Mouse (Mus musculus) limb, embryonic 14.5 days (tissue): ENCODE data around the gene Phlda2. TPM values are rescaled to one million over a fixed set of nuclear protein-coding genes. Genes with fewer than 3 reads are reported as not detected.

ENCODE experiments used
- ATAC-seq: fragments of 200-750 bp; cut with Nextera tagmentation; 2 replicates; pipeline ENCODE4 v1.8.0; 2017; ENCODE audit warnings: low read depth, moderate number of reproducible peaks, moderate TSS enrichment; ENCODE audit not compliant: low FRiP score
- DNase-seq: peaks from one replicate; pipeline ENCODE4 v3.0.0-alpha.2; 2015; ENCODE audit warnings: low spot score
- H3K27ac ChIP-seq: fragments of 300-500 bp; sonication (generic); replicated peaks from 2 replicates; pipeline ENCODE4 v1.5.1; 2014; ENCODE audit warnings: low read depth, mild to moderate bottlenecking, low read length, moderate library complexity, mixed read lengths
- H3K27me3 ChIP-seq: fragments of 300-500 bp; sonication (generic); 2 replicates; pipeline ENCODE4 v1.6.1; 2014; ENCODE audit warnings: low read length, mixed read lengths; ENCODE audit not compliant: control insufficient read depth, insufficient read depth
- H3K36me3 ChIP-seq: fragments of 300-500 bp; sonication (generic); 2 replicates; pipeline ENCODE4 v1.6.1; 2014; ENCODE audit warnings: mild to moderate bottlenecking, low read length, moderate library complexity, mixed read lengths; ENCODE audit not compliant: control insufficient read depth, insufficient read depth
- H3K4me1 ChIP-seq: fragments of 300-500 bp; sonication (generic); 2 replicates; pipeline ENCODE4 v1.6.1; 2014; ENCODE audit warnings: antibody characterized with exemption, low read length, mixed read lengths; ENCODE audit not compliant: control insufficient read depth, insufficient read depth
- H3K4me2 ChIP-seq: fragments of 300-500 bp; sonication (generic); replicated peaks from 2 replicates; pipeline ENCODE4 v1.6.1; 2014; ENCODE audit warnings: low read depth, mild to moderate bottlenecking, low read length, moderate library complexity; ENCODE audit not compliant: severe bottlenecking
- H3K4me3 ChIP-seq: fragments of 300-500 bp; sonication (generic); replicated peaks from 2 replicates; pipeline ENCODE4 v1.5.1; 2014; ENCODE audit warnings: low read length
- H3K9ac ChIP-seq: fragments of 300-500 bp; sonication (generic); 2 replicates; pipeline ENCODE4 v1.6.1; 2014; ENCODE audit warnings: mild to moderate bottlenecking, low read depth, low read length, moderate library complexity; ENCODE audit not compliant: severe bottlenecking
- H3K9me3 ChIP-seq: fragments of 300-500 bp; sonication (generic); 2 replicates; pipeline ENCODE4 v1.6.1; 2016; ENCODE audit warnings: low read length; ENCODE audit not compliant: control insufficient read depth
- POLR2A ChIP-seq: fragments of 200-500 bp; IDR thresholded peaks from 2 replicates; pipeline ENCODE4 v1.8.0; 2012; ENCODE audit warnings: inconsistent platforms, mild to moderate bottlenecking, moderate library complexity, borderline replicate concordance; ENCODE audit not compliant: insufficient read depth, insufficient read length; ENCODE audit errors: extremely low read depth
- WGBS: fragments of 180-500 bp; shearing (Covaris S2); extraction: QIAGEN DNeasy Blood & Tissue Kit; methylation state at CpG from one replicate; pipeline ENCODE4 v1.1.7; 2014; 5-methylcytosine and 5-hydroxymethylcytosine counted together
- polyA plus RNA-seq, 2 experiments: library from polyadenylated mRNA; depleted of rRNA in 1 of 2; stranded (reverse) in 1 of 2; unstranded in 1 of 2; fragments of >200 nt; fragmentation: Nextera tagmentation in 1 of 2; extraction: Ambion mirVana in 1 of 2; gene quantifications; 2 replicates each; pipeline versions ENCODE4 v1.2.1 to v1.2.3; 2012 to 2014

The Phlda2 gene
- polyA plus RNA-seq, 2 experiments, result 13.7 to 23.3 TPM

DNA sequence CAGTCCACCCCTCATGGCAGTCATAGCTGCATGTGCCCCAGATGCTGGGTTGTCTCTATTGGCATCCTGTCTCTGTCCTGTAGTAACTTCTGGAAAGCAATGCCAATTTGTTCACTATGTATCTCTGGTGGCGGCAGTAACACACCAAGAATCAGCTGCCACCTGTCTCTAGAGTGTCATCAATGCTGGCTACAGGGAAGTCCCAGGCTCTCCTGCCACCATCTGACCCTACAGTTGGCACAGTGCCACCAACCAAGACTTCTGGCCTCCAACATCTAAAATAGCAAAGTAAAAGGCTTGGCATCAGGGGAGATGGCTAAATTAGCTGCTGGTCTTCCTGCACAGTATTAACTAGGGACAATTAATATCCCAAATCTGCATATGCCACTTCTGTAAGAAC is 29.5 kb upstream of the Phlda2 start:
- ATAC-seq, result no peak
- WGBS, result 88% methylated on average over 1 of the region's 1 CpGs
- no peak overlapping the region for H3K27ac ChIP-seq

GRCm38 (mm10) chr7:143519333-143519732 is 16.4 kb upstream of the Phlda2 start:
- DNase-seq (no peak), ATAC-seq (no peak)
- H3K9me3 ChIP-seq, result no peaks in the 10 kb centered on the region
- no peak for TF ChIP-seq POLR2A
- 83% methylated on average over 4 of the region's 4 CpGs for WGBS
- H3K27ac ChIP-seq, result no peak overlapping the region
- no peaks in the 10 kb centered on the region for H3K4me1 ChIP-seq
- no peak overlapping the region for H3K4me2 ChIP-seq
- H3K4me3 ChIP-seq, result no peak overlapping the region
- H3K9ac ChIP-seq, result no peak overlapping the region
- H3K27me3 ChIP-seq, result no peaks in the 10 kb centered on the region
- peaks cover 94% of the 10 kb centered on the region for H3K36me3 ChIP-seq

More for the DNA sequence above, 29.5 kb upstream of the Phlda2 start:
- Histone ChIP-seq H3K4me3 (no peak overlapping the region), H3K9me3 (no peaks in the 10 kb centered on the region), H3K4me2 (no peak overlapping the region), H3K36me3 (peaks cover 98% of the 10 kb centered on the region), H3K9ac (no peak overlapping the region), H3K27me3 (no peaks in the 10 kb centered on the region), H3K4me1 (no peaks in the 10 kb centered on the region)
- no peak for DNase-seq
- no peak for TF ChIP-seq POLR2A

DNA sequence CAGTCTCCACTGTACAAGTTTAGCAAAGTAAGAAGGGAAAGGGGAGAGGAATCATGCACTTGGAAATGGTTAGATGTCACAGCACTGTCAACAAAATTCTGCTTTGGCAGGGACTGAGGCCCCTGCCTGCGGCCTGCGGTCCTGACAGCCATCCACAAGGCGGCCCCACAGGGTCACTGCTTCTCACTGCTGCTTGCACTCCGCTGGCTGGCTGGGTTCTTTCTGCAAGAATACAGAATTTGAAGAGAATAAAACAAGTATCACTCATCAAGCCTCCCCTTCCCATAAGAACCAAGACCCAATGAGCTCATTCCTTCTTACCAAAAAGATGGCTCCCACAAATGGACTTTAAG is 11.4 kb upstream of the Phlda2 start:
- H3K36me3 ChIP-seq, result peaks cover 58% of the 10 kb centered on the region
- H3K4me2 ChIP-seq, result no peak overlapping the region
- no peaks in the 10 kb centered on the region for H3K27me3 ChIP-seq
- no peak overlapping the region for H3K4me3 ChIP-seq
- H3K27ac ChIP-seq, result no peak overlapping the region
- ATAC-seq (no peak), DNase-seq (no peak)
- 90% methylated on average over 4 of the region's 4 CpGs for WGBS
- H3K4me1 ChIP-seq, result no peaks in the 10 kb centered on the region
- no peaks in the 10 kb centered on the region for H3K9me3 ChIP-seq
- TF ChIP-seq POLR2A, result no peak
- H3K9ac ChIP-seq, result no peak overlapping the region

DNA sequence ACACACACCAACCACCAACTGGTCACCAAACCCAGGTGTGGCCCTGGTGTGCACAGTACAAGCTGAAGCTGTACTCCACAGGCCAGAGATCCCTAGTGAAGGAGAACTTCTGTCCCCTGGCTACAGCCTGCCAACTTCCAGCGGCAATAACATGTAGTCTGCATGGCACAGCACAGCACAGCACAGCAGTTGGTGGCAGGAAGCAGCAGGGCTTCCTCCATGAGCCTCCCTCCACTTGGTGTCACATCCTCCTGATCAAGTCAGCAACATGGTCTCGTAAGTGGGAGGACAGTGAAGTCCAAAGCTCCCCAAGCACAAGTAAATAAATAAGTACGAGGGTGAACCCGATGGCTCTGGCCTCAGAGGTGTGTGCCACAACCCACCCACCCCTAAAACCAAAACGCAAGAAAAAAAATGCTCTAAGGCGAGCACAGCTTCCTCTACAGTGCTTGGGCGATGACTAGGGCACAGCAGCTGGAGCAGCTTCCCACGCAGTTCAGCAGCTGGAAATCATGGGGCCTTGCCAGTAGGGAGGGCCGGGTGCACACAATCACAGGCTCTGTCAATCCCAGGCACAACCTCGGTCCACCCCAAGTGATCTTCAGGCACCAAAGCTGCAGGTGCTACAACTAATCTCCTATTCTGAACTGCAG is 10.9 kb upstream of the Phlda2 start:
- WGBS, result 85% methylated on average over 10 of the region's 10 CpGs
- no peaks in the 10 kb centered on the region for H3K27me3 ChIP-seq
- no peak overlapping the region for H3K9ac ChIP-seq
- ATAC-seq (no peak), DNase-seq (no peak)
- H3K27ac ChIP-seq, result no peak overlapping the region
- no peak overlapping the region for H3K4me2 ChIP-seq
- no peak overlapping the region for H3K4me3 ChIP-seq
- H3K9me3 ChIP-seq, result no peaks in the 10 kb centered on the region
- no peak for TF ChIP-seq POLR2A
- peaks cover 53% of the 10 kb centered on the region for H3K36me3 ChIP-seq
- H3K4me1 ChIP-seq, result no peaks in the 10 kb centered on the region

DNA sequence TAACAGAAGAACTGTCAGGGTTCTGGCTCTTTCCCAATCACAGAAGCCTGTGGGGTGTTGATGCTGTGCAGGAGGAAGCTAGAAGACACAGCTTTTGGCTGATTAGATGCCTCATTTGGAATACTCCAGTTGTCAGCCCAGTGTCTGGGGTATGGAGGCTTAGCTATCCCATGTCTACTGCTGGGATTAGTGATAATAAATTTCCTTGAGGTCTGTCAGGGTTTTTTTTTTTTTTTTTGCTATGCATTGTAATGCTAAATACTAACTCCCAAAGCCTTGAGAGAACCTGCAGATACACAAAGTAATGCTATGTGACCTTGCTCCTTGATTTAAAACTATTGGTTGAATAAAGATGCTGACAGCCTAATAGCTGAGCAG is 8.4 kb upstream of the Phlda2 start:
- Histone ChIP-seq H3K36me3 (peaks cover 28% of the 10 kb centered on the region), H3K4me3 (no peak overlapping the region), H3K4me2 (no peak overlapping the region), H3K4me1 (no peaks in the 10 kb centered on the region), H3K9me3 (no peaks in the 10 kb centered on the region), H3K27me3 (no peaks in the 10 kb centered on the region), H3K27ac (no peak overlapping the region), H3K9ac (no peak overlapping the region)
- TF ChIP-seq POLR2A, result no peak
- ATAC-seq (no peak), DNase-seq (no peak)
